11 mouse cellular contexts compared by ENCODE assay signal in genomic region chr19:7090369-7091064, GRCm38 (mm10). TPM values are rescaled to one million over a fixed set of nuclear protein-coding genes. Genes with fewer than 3 reads are reported as not detected.
DNase-seq lines count a peak whose midpoint lies in the region; ATAC-seq and TF ChIP-seq lines count a peak whose summit lies in the region.
"Had no signal": no experiment of that assay in that cellular context is flagged by ENCODE, and none has a peak within 500 bp of the region (broad histone marks: within the 10 kb centered on the region; RNA-seq: fewer than 3 reads in every experiment).

No protein-coding gene starts in this region.

- ATAC-seq in heart, postnatal 0 days (ENCODE audit: insufficient read depth, low read depth), result no peak
- ATAC-seq in embryonic facial prominence, embryonic 13.5 days (ENCODE audit: insufficient number of reproducible peaks, insufficient read depth, low FRiP score, low TSS enrichment, low read depth), result no peak
- no peak for ATAC-seq in limb, embryonic 12.5 days (ENCODE audit: insufficient number of reproducible peaks, insufficient read depth, low FRiP score, low TSS enrichment, low read depth)
- ATAC-seq in CD4-positive, CD25-positive, alpha-beta regulatory T cell, adult 4 months, result no peak

- no peaks in the 10 kb centered on the region for H3K27me3 ChIP-seq in heart, postnatal 0 days (ENCODE audit: control insufficient read depth, insufficient read depth, low read length)
- peaks cover 42% of the 10 kb centered on the region for H3K27me3 ChIP-seq in embryonic facial prominence, embryonic 13.5 days
- peaks cover 65% of the 10 kb centered on the region for H3K27me3 ChIP-seq in limb, embryonic 12.5 days

- no peak for TF ChIP-seq CTCF in heart, postnatal 0 days (IDR thresholded peaks at IDR 0.05; ENCODE audit: low read depth)

- no peaks in the 10 kb centered on the region for H3K9me3 ChIP-seq in heart, postnatal 0 days (replicated peaks; ENCODE audit: control insufficient read depth, low read length)
- no peaks in the 10 kb centered on the region for H3K9me3 ChIP-seq in embryonic facial prominence, embryonic 13.5 days
- H3K9me3 ChIP-seq in limb, embryonic 12.5 days, result no peaks in the 10 kb centered on the region

- no peak overlapping the region for H3K9ac ChIP-seq in heart, postnatal 0 days (replicated peaks; ENCODE audit: low read depth, low read length)
- H3K9ac ChIP-seq in embryonic facial prominence, embryonic 13.5 days, result peak overlapping the region; percentile 41; the same call in 1 of the 2 replicates
- H3K9ac ChIP-seq in limb, embryonic 12.5 days (replicated peaks), result peak overlapping the region; percentile 35

- H3K4me3 ChIP-seq in heart, postnatal 0 days (ENCODE audit: low read depth, low read length), result no peak overlapping the region
- H3K4me3 ChIP-seq in embryonic facial prominence, embryonic 13.5 days, result no peak overlapping the region
- no peak overlapping the region for H3K4me3 ChIP-seq in limb, embryonic 12.5 days (replicated peaks)
- H3K4me3 ChIP-seq: erythroblast, embryonic 14.5 days had no signal

- TF ChIP-seq EP300 in heart, postnatal 0 days (IDR thresholded peaks at IDR 0.05; ENCODE audit: low read depth), result no peak

- 50% methylated on average over 10 of the region's 10 CpGs for WGBS in heart, postnatal 0 days
- WGBS in embryonic facial prominence, embryonic 13.5 days, result 24% methylated on average over 10 of the region's 10 CpGs
- WGBS in limb, embryonic 12.5 days, result 27% methylated on average over 10 of the region's 10 CpGs

- no peak overlapping the region for H3K4me2 ChIP-seq in heart, postnatal 0 days (ENCODE audit: low read depth, low read length)
- no peak overlapping the region for H3K4me2 ChIP-seq in embryonic facial prominence, embryonic 13.5 days
- no peak overlapping the region for H3K4me2 ChIP-seq in limb, embryonic 12.5 days

- no peak for DNase-seq in heart, postnatal 0 days (ENCODE audit: low spot score)
- DNase-seq in heart, adult 8-10 months (ENCODE audit: low spot score), result no peak
- DNase-seq in brain, adult 2 months (ENCODE audit: low read depth, low spot score), result peak; percentile 85
- DNase-seq in layer of hippocampus, postnatal 10 days (ENCODE audit: low spot score in 2 of 2), result no peak
- no peak for DNase-seq in ovary, postnatal 14 days (ENCODE audit: low spot score)
- DNase-seq: adrenal gland, postnatal 36 days; lung, adult 18-20 months had no signal

- peaks cover 22% of the 10 kb centered on the region for H3K4me1 ChIP-seq in heart, postnatal 0 days (ENCODE audit: control insufficient read depth, insufficient read depth)
- peaks cover 58% of the 10 kb centered on the region for H3K4me1 ChIP-seq in embryonic facial prominence, embryonic 13.5 days
- peaks cover 49% of the 10 kb centered on the region for H3K4me1 ChIP-seq in limb, embryonic 12.5 days (replicated peaks)

- no peaks in the 10 kb centered on the region for H3K36me3 ChIP-seq in heart, postnatal 0 days (replicated peaks; ENCODE audit: control insufficient read depth, insufficient read depth, low read length)
- H3K36me3 ChIP-seq in embryonic facial prominence, embryonic 13.5 days, result peaks cover 2% of the 10 kb centered on the region; the same call in 1 of the 2 replicates
- peaks cover 2% of the 10 kb centered on the region; the same call in 1 of the 2 replicates for H3K36me3 ChIP-seq in limb, embryonic 12.5 days

- peak overlapping the region; percentile 75 for H3K27ac ChIP-seq in heart, postnatal 0 days (ENCODE audit: low read depth)
- H3K27ac ChIP-seq in embryonic facial prominence, embryonic 13.5 days, result peak overlapping the region; percentile 44; the same call in 1 of the 2 replicates
- no peak overlapping the region for H3K27ac ChIP-seq in limb, embryonic 12.5 days

RNA-seq across cellular contexts. Expression of gene Flrt1, which starts 15.0 kb away (rescaled TPM):
- 0.23 and 0.89 TPM in 2 replicates for total RNA-seq in heart, postnatal 0 days (2014; rRNA removed; ENCODE audit: low replicate concordance)
- 1.0 TPM in 2 replicates for polyA plus RNA-seq in heart, postnatal 0 days (2015; fragmentation: Nextera tagmentation; extraction: Ambion mirVana)
- 1 to 10 TPM in 3 of 4 experiments, under 1 TPM in 1; 0.92 to 2.0 (median 1.4) TPM for total RNA-seq in heart, adult 8-10 months (2022)
- polyA plus RNA-seq in embryonic facial prominence, embryonic 13.5 days (2015; fragmentation: Nextera tagmentation; extraction: Ambion mirVana), result 13.0 and 13.6 TPM in 2 replicates
- 3.5 and 4.4 TPM in 2 replicates for polyA plus RNA-seq in limb, embryonic 12.5 days (2016; fragmentation: Nextera tagmentation; extraction: Ambion mirVana)
- polyA plus RNA-seq in CD4-positive, CD25-positive, alpha-beta regulatory T cell, adult 4 months (2017; shearing (Covaris generic)), result under 1 TPM in 1 of 2 experiments, not detected in 1; 0.22 TPM
- 10 to 100 TPM; 27.9 to 28.4 TPM for total RNA-seq in layer of hippocampus, postnatal 10 days (2021)
- polyA plus RNA-seq: erythroblast, embryonic 14.5 days had no signal

RNA-seq across cellular contexts. Expression of gene Macrod1, which starts 33.9 kb away (rescaled TPM):
- total RNA-seq in heart, postnatal 0 days (2014; rRNA removed; ENCODE audit: low replicate concordance), result 122 and 170 TPM in 2 replicates
- 112 and 113 TPM in 2 replicates for polyA plus RNA-seq in heart, postnatal 0 days (2015; fragmentation: Nextera tagmentation; extraction: Ambion mirVana)
- total RNA-seq in heart, adult 8-10 months (2022), result 100 to 1,000 TPM; 318 to 340 (median 328) TPM
- polyA plus RNA-seq in embryonic facial prominence, embryonic 13.5 days (2015; fragmentation: Nextera tagmentation; extraction: Ambion mirVana), result 7.1 and 9.0 TPM in 2 replicates
- 12.3 and 13.2 TPM in 2 replicates for polyA plus RNA-seq in limb, embryonic 12.5 days (2016; fragmentation: Nextera tagmentation; extraction: Ambion mirVana)
- 1 to 10 TPM in 1 of 2 experiments, not detected in 1; 2.3 TPM for polyA plus RNA-seq in CD4-positive, CD25-positive, alpha-beta regulatory T cell, adult 4 months (2017; shearing (Covaris generic))
- total RNA-seq in layer of hippocampus, postnatal 10 days (2021), result 1 to 10 TPM; 4.4 to 5.2 TPM

RNA-seq across cellular contexts. Expression of gene Stip1, which starts 50.8 kb away (rescaled TPM):
- total RNA-seq in heart, postnatal 0 days (2014; rRNA removed; ENCODE audit: low replicate concordance), result 94.6 and 99.7 TPM in 2 replicates
- 98.3 and 98.5 TPM in 2 replicates for polyA plus RNA-seq in heart, postnatal 0 days (2015; fragmentation: Nextera tagmentation; extraction: Ambion mirVana)
- 100 to 1,000 TPM in 3 of 4 experiments, 10 to 100 TPM in 1; 96.7 to 125 (median 109) TPM for total RNA-seq in heart, adult 8-10 months (2022)
- polyA plus RNA-seq in embryonic facial prominence, embryonic 13.5 days (2015; fragmentation: Nextera tagmentation; extraction: Ambion mirVana), result 211 and 240 TPM in 2 replicates
- 292 and 312 TPM in 2 replicates for polyA plus RNA-seq in limb, embryonic 12.5 days (2016; fragmentation: Nextera tagmentation; extraction: Ambion mirVana)
- 100 to 1,000 TPM; 117 to 119 TPM for polyA plus RNA-seq in CD4-positive, CD25-positive, alpha-beta regulatory T cell, adult 4 months (2017; shearing (Covaris generic))
- total RNA-seq in layer of hippocampus, postnatal 10 days (2021), result 100 to 1,000 TPM; 126 to 148 TPM
